Mouse (Mus musculus): ENCODE data around the gene Aif1.

GRCm38 (mm10) chr17:35128996-35129395 is 46.9 kb downstream of the Aif1 start:
- TF ChIP-seq CTCF (IDR thresholded peaks at IDR 0.05; ENCODE audit: low read depth, low read length) (no peak), POLR2A (IDR thresholded peaks at IDR 0.05; ENCODE audit: extremely low read depth, insufficient read depth, low read length) (no peak)

Data from liver, adult 2 months (tissue).